Mouse (Mus musculus) heart, postnatal 0 days (tissue): ENCODE measurements at regions not wholly inside any gene's neighbourhood (a gene's known extent, or its start where the extent isn't known, plus 50 kb on each side); places are given as distances from the start of the nearest gene placed in this dataset.

Experiments
- CTCF ChIP-seq: IDR thresholded peaks from 2 replicates; pipeline ENCODE4 v1.5.1; 2016; ENCODE audit warnings: antibody characterized with exemption, control low read depth, low read depth
- EP300 ChIP-seq: IDR thresholded peaks from 2 replicates; pipeline ENCODE4 v1.6.1; 2016; ENCODE audit warnings: antibody characterized with exemption, low read depth

DNA sequence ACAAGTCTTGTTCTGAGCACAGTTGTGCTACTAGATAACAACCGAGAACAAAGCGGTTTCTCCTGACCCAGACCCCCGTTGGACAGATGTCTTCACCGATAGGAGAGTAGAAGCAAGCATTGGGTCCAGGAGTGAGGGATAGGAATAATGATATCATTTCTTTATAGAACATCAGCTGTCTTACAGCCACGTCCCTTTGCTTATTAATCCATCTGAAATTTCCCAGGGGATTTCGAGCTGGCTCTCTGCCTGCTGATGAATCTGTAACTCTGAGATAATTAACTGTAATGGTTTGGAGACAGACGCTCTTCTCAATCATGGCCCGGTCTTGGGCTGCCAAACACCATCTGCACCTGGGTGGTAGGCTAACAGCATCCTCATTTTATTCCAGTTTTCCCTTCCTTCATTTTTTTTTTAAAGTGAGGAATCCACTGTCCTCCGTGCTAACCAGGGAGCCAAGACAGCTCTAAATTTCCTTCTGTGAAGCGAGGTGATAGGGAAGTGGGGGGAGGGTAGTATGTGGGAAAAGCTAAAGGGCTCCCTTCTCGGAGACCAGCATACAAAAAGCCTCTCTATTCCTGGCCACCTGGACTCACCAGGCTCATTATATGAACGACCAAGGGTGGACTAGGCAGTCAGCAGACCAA lies 75.0 kb upstream of the 1700025G04Rik start:
- TF ChIP-seq CTCF (no peak), EP300 (no peak)
